Comparison of ENCODE assay signal across 8 mouse cellular contexts in genomic region chr10:59616522-59616921, GRCm38 (mm10). TPM values are rescaled to one million over a fixed set of nuclear protein-coding genes. Genes with fewer than 3 reads are reported as not detected.
DNase-seq lines count a peak whose midpoint lies in the region; ATAC-seq and TF ChIP-seq lines count a peak whose summit lies in the region.

TSS of gene Mcu (minus strand) at chr10:59616692.

- H3K27me3 ChIP-seq in G1E (ENCODE audit: insufficient read depth, low read length): no peaks in the 10 kb centered on the region
- H3K27me3 ChIP-seq in forebrain, postnatal 0 days (ENCODE audit: insufficient read depth, low read length): no peaks in the 10 kb centered on the region
- H3K27me3 ChIP-seq in lung, embryonic 16.5 days (ENCODE audit: control insufficient read depth, insufficient read depth, low read depth, low read length): no peaks in the 10 kb centered on the region

- peak within 1 kb of the TSS; percentile 78 for H3K4me2 ChIP-seq in forebrain, postnatal 0 days (ENCODE audit: low read depth)
- H3K4me2 ChIP-seq in lung, embryonic 16.5 days (ENCODE audit: low read depth, low read length): peak within 1 kb of the TSS; percentile 90

- H3K27ac ChIP-seq in forebrain, postnatal 0 days (ENCODE audit: low read depth, low read length): peak within 1 kb of the TSS; percentile 88
- H3K27ac ChIP-seq in lung, embryonic 16.5 days (ENCODE audit: low read length): peak within 1 kb of the TSS; percentile 58

- peaks cover 11% of the 10 kb centered on the region for H3K4me1 ChIP-seq in G1E (ENCODE audit: insufficient read depth, low read depth, low read length)
- peaks cover 15% of the 10 kb centered on the region; the same call in 1 of the 2 replicates for H3K4me1 ChIP-seq in forebrain, postnatal 0 days (ENCODE audit: insufficient read depth)
- peaks cover 19% of the 10 kb centered on the region for H3K4me1 ChIP-seq in lung, embryonic 16.5 days (replicated peaks; ENCODE audit: control insufficient read depth, insufficient read depth, low read length)

- DNase-seq in G1E (ENCODE audit: low spot score): peak; percentile 81
- peak; percentile 97 to 98 for DNase-seq in cerebellum, adult 18-20 months
- DNase-seq in forebrain, postnatal 0 days: peak; percentile 96
- peak; percentile 94 for DNase-seq in layer of hippocampus, adult 9-10 months (ENCODE audit: low spot score)
- DNase-seq in ovary, postnatal 10 days (ENCODE audit: low spot score): peak; percentile 92
- peak; percentile 89 to 94 for DNase-seq in thymus, postnatal 10 days (ENCODE audit: low spot score in 2 of 2)

- no peaks in the 10 kb centered on the region for H3K9me3 ChIP-seq in G1E (replicated peaks)
- H3K9me3 ChIP-seq in forebrain, postnatal 0 days (ENCODE audit: low read length): no peaks in the 10 kb centered on the region
- no peaks in the 10 kb centered on the region for H3K9me3 ChIP-seq in lung, embryonic 16.5 days (ENCODE audit: control insufficient read depth, low read length)

- no peaks in the 10 kb centered on the region for H3K36me3 ChIP-seq in G1E (replicated peaks)
- H3K36me3 ChIP-seq in forebrain, postnatal 0 days (ENCODE audit: insufficient read depth): no peaks in the 10 kb centered on the region
- no peaks in the 10 kb centered on the region for H3K36me3 ChIP-seq in lung, embryonic 16.5 days (ENCODE audit: control insufficient read depth, insufficient read depth, low read length)

- peak within 1 kb of the TSS; percentile 78 for H3K4me3 ChIP-seq in G1E (ENCODE audit: low read depth, low read length)
- H3K4me3 ChIP-seq in forebrain, postnatal 0 days (ENCODE audit: low read depth, low read length): peak within 1 kb of the TSS; percentile 96
- peak within 1 kb of the TSS; percentile 68 for H3K4me3 ChIP-seq in lung, embryonic 16.5 days (ENCODE audit: low read length)

- TF ChIP-seq CTCF in G1E (IDR thresholded peaks at IDR 0.05; ENCODE audit: low read depth, low read length): no peak
- TF ChIP-seq CTCF in forebrain, postnatal 0 days (IDR thresholded peaks at IDR 0.05; ENCODE audit: low read depth): no peak

- peak within 1 kb of the TSS; percentile 87 for H3K9ac ChIP-seq in forebrain, postnatal 0 days
- H3K9ac ChIP-seq in lung, embryonic 16.5 days (ENCODE audit: low read length): peak within 1 kb of the TSS; percentile 80

- 1% methylated on average over 36 of the region's 36 CpGs for WGBS in forebrain, postnatal 0 days
- WGBS in lung, embryonic 16.5 days: under 1% methylated on average over 34 of the region's 36 CpGs

- peak; percentile 98 for ATAC-seq in G1E (ENCODE audit: extremely low read depth, insufficient number of reproducible peaks, low FRiP score, poor library complexity, severe bottlenecking)
- peak; percentile 100 for ATAC-seq in forebrain, postnatal 0 days
- ATAC-seq in hematopoietic stem cell, adult 5-6 weeks (replicated peaks in 1 of 2; ENCODE audit: insufficient read depth in 1 of 2, low FRiP score in 2 of 2, low TSS enrichment in 1 of 2, low read depth in 1 of 2, poor library complexity in 2 of 2, severe bottlenecking in 2 of 2): peak; percentile 96 to 97
- ATAC-seq in lung, embryonic 16.5 days (ENCODE audit: low read depth): peak; percentile 99

RNA-seq across cellular contexts. Expression of gene Mcu, which starts in this region (rescaled TPM):
- total RNA-seq in G1E (2014; fragmentation: Nextera tagmentation): 18.6 and 22.5 TPM in 2 replicates
- total RNA-seq in G1E (2017): 21.5 and 25.6 TPM in 2 replicates
- 4.8 and 5.1 TPM in 2 replicates for polyA plus RNA-seq in G1E (2012)
- 41.0 and 47.9 TPM in 2 replicates for total RNA-seq in forebrain, postnatal 0 days (2014; rRNA removed)
- 51.4 and 58.0 TPM in 2 replicates for polyA plus RNA-seq in forebrain, postnatal 0 days (2015; fragmentation: Nextera tagmentation; extraction: Ambion mirVana)
- total RNA-seq in hematopoietic stem cell, adult 5-6 weeks (2017): 23.1 and 26.9 TPM in 2 replicates
- polyA plus RNA-seq in lung, embryonic 16.5 days (2015; fragmentation: Nextera tagmentation; extraction: Ambion mirVana): 30.6 and 33.3 TPM in 2 replicates

Comparison
In these comparisons a context has a peak if more than half of its experiments do, and no peak if none do; other contexts are left out.
1. Peak in every context shown above with its lines: DNase-seq, ATAC-seq, H3K4me3 ChIP-seq and H3K27ac ChIP-seq.